Mouse (Mus musculus): ENCODE measurements around the gene Megf9. TPM values are rescaled to one million over a fixed set of nuclear protein-coding genes. Genes with fewer than 3 reads are reported as not detected.
A peak's percentile ranks its signal among the peaks of the same experiment; 100 is the strongest.

Gene Megf9
- total RNA-seq (2021), result 33.6 and 45.5 TPM in 2 replicates
- long read RNA-seq, experiment 1, partial matches to known transcripts, result 0 of 2 reads
- long read RNA-seq, experiment 1, other reads (novel, unspliced or antisense), result 2 of 2 reads
- long read RNA-seq, experiment 2, full-length matches to known transcripts, result 1 of 2 reads
- long read RNA-seq, experiment 2, partial matches to known transcripts, result 0 of 2 reads
- long read RNA-seq, experiment 2, other reads (novel, unspliced or antisense), result 1 of 2 reads

DNA sequence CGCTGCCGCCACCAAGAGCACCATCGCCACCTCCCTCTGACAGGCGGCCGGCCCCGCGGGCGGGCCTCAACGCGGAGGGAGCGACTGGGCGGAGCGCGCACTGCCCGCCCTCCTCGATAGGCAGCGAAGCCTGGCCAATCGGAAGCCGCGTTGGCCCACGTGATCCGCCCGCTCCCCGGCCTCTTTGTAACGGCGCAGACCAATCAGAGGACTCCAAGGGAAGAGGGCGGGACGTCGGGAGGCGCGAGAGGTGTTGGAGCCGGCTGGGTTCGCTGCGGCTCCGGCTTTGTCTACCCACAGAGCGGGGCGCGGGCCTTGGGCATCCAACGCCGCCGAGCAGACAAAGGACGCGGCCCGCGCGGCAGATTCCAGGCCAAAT is at the start of gene Megf9:
Megf9 (minus strand) TSS at position 105 of the 379 bp plus-strand sequence.
- DNase-seq, result peak; percentile 99

- peak; percentile 71 for DNase-seq
These were observed 44.9 kb upstream of the Megf9 start for GRCm38 (mm10) chr4:70579654-70580053.

GRCm38 (mm10) chr4:70578301-70578700 is 43.5 kb upstream of the Megf9 start:
- no peak for DNase-seq

DNA sequence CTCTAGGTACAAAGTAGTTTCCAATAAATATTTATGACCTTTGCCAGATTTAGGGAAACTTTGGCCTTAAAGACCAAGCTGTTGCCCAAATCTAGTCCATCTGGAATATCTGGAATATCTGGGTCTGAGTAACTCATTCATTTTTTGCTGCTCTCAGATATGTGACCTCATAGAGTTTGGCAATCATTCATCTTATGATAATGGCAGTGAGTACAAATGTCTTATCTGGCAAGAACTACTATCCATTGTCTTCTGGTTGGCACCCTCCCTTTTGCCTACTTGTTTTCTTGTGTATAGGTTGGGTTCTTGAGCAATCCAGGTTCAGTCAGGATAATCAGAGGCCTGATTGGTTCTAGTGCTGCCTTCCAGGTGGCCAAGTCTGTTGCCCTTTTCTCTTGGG is 41.3 kb upstream of the Megf9 start:
- no peak for DNase-seq

DNA sequence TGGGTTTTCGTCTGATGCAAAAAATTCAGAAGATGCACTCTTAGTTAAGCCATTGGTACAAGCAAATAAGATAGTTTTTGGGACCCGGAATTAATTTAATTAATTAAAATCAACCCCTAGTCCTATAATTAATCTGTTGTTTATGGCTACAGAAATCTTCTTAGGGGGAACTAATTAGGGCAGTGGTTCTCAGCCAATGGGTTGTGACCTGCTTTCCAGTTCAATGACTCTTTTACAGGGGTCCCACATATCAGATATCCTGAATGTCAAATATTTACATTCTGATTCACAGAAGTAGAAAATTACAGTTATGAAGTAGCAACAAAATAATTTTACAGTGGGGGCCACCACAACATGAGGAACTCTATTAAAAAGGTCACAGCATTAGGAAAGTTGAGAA is 39.1 kb upstream of the Megf9 start:
- DNase-seq, result no peak

GRCm38 (mm10) chr4:70553888-70554287 is 19.1 kb upstream of the Megf9 start:
- DNase-seq, result peak; percentile 65

- DNase-seq, result no peak
These were observed 18.5 kb upstream of the Megf9 start for GRCm38 (mm10) chr4:70553230-70553797.

DNA sequence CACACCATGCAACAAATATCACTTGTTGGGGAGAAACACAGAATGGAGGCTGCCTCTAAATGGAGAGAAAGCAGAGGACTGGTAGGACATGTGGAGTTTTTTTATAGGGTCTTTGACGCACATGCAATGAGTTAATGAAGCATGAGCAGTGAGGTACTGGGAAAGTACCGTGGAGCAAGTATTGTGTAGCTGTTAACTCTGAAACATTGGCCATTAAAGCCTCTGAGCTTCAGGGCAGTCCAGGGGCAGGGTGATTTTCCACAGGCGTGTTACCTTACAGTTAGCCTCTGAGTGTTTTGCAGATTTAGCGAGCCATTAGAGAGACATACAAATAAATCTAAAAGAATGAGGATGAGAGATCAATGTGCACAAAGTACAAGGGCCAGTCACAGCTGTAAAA is 17.3 kb upstream of the Megf9 start:
- DNase-seq, result no peak

- no peak for DNase-seq
These were observed 12.8 kb upstream of the Megf9 start for GRCm38 (mm10) chr4:70547411-70548148.

- DNase-seq, result no peak
These were observed 11.2 kb upstream of the Megf9 start for GRCm38 (mm10) chr4:70545869-70546542.

DNA sequence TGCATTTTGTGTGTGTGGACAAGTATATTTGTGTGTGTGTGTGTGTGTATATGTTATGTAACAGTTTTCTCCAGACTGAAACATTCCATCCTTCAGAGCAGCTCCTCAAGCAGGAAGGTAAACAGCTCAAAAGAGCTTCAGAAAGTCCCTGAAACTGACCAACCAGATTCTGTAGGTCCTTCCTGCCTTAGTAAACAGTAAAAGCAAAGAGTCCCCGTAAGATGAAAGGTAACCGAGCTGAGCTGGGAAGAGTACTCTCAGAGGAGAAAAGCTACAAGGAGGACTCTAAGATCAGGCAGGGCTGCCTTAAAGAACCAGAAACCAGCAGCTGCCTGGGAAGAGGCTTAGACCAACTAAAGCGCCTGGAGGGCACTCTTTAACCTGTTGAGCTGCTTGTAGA is 9.6 kb upstream of the Megf9 start:
- DNase-seq, result no peak

DNA sequence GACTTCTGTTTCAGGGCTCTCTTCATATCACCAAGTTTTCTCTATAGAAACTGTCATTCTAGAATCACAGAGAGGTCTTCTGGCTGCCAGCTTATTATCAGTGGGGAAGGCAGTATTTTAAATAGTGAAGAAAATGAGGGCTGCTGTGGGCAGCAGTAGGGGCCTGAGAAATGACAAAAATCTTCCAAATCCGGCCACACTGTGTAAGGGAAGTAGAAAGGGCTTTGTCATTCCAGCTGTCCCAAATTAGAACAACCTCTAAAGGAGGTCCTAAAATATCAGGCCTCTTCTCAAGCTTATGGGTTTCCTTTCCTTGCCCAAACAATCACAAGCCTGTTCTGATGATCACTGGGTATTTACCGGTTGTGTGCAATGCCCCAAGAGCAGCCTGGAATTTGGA is 7.6 kb upstream of the Megf9 start:
- no peak for DNase-seq

GRCm38 (mm10) chr4:70540743-70541142 is 5.9 kb upstream of the Megf9 start:
- DNase-seq, result peak; percentile 32

GRCm38 (mm10) chr4:70536661-70537580 is 2.1 kb upstream of the Megf9 start:
- peak; percentile 52 for DNase-seq

GRCm38 (mm10) chr4:70535711-70536311 is 1.0 kb upstream of the Megf9 start:
- DNase-seq, result peak; percentile 77

GRCm38 (mm10) chr4:70535289-70535688 is 494 bp upstream of the Megf9 start:
- DNase-seq, result no peak

DNA sequence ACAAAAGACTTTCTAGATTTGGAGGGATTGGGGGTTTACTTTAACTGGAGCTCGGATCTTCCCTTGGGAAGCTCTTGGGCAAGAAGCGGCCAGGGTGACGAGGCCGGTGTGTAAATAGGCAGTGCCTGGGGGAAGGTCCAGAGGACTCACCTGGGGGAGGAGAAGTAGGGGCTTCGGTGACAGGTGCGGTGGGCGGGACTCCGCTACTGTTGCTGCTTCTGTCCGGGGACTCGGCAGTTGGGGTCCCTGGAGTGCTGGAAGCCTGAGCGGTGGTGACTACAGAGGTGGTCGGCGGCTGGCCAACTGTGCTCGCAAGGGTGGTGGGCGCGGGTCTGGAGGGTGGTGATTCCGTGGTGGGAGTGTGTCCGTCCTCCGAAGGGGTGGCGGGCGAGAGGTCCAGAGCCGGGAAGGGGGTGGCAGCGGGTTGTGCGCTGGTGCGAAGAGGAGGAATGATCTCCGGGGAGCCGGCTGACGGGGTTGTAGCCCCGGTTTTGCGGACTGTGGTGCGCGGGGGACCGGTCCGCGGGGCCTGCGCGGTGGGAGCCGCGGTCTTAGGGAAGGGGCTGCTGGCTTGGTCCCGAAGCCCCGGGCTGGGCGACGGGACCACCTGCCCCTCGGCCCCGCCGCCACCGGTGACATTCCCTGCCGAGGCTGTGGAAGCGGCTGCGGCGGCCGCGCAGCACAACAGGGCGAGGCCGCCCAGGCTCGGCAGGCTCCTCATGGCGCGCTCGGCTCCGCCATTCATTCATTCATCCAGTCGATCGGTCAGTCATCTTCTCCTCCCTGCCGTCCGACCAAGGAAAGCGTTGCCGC is 511 bp downstream of the Megf9 start:
- peak; percentile 59 for DNase-seq

- no peak for DNase-seq
These were observed 1.6 kb downstream of the Megf9 start for GRCm38 (mm10) chr4:70533056-70533805.

DNA sequence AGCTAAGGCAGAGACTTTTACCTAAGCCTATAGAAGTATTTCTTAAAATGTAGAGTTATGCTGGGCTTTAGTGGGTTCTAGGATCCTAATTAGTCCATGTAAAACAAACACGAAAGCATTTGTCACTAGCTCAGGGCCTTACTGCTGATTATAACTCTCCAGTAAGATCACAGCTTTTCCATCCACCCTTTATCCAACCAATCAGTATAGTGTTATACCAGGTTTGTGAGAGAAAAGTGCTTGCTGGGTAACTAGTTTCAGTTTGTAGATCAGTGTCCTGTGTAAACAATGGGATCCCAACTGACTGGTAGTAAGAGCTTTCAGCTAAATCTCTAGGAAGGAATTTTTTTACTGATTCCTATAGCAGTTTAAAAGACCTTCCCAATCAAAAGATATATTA is 3.8 kb downstream of the Megf9 start:
- DNase-seq, result no peak

GRCm38 (mm10) chr4:70528622-70529021 is 6.2 kb downstream of the Megf9 start:
- DNase-seq, result no peak
